Mouse (Mus musculus) heart, postnatal 25 days (tissue): Measurements from ENCODE around the gene Tenm4. TPM values are rescaled to one million over a fixed set of nuclear protein-coding genes. Genes with fewer than 3 reads are reported as not detected.

Source experiments
- DNase-seq: peaks from one replicate; pipeline ENCODE4 v3.0.0; 2022; ENCODE audit warnings: low spot score
- intact Hi-C: fragments of 180-260 bp; cut with DNase I; formaldehyde crosslinking; loops from one replicate; pipeline ENCODE4 v1.15.1; 2025
- total RNA-seq, 2 experiments: library from RNA; stranded (reverse); gene quantifications; 2 replicates each; pipeline ENCODE4 v1.2.3; 2021

The Tenm4 gene
- total RNA-seq, 2 experiments from 2014 or later = 1.0 to 1.1 TPM

- intact Hi-C loops = no loop called here
- DNase-seq = no peak
Observed at GRCm38 (mm10) chr7:96185411-96185810, 14.4 kb downstream of the Tenm4 start.

- no peak for DNase-seq
- intact Hi-C loops = no loop called here
Observed at GRCm38 (mm10) chr7:96203812-96204560, 32.9 kb downstream of the Tenm4 start.

GRCm38 (mm10) chr7:96204809-96205350 lies 33.8 kb downstream of the Tenm4 start:
- intact Hi-C loops = no loop called here
- no peak for DNase-seq

GRCm38 (mm10) chr7:96207071-96207470 lies 36.0 kb downstream of the Tenm4 start:
- no peak for DNase-seq
- intact Hi-C loops = no loop called here

GRCm38 (mm10) chr7:96209783-96210524 lies 38.9 kb downstream of the Tenm4 start:
- intact Hi-C loops = loop anchor here (5.0 kb wide), 1 partner anchor 342 kb away; no protein-coding TSS in a partner anchor
- DNase-seq = no peak

- intact Hi-C loops = loop anchor here (5.0 kb wide), 1 partner anchor 342 kb away; no protein-coding TSS in a partner anchor
- DNase-seq = no peak
Observed at GRCm38 (mm10) chr7:96210525-96211369, 39.7 kb downstream of the Tenm4 start.

GRCm38 (mm10) chr7:96211618-96212021 lies 40.6 kb downstream of the Tenm4 start:
- intact Hi-C loops = loop anchor here (2.0 to 5.0 kb wide), 2 partner anchors 59 to 341 kb away; no protein-coding TSS in a partner anchor
- DNase-seq = no peak

GRCm38 (mm10) chr7:96212224-96212591 lies 41.2 kb downstream of the Tenm4 start:
- DNase-seq = no peak
- intact Hi-C loops = loop anchor here (2.0 to 5.0 kb wide), 2 partner anchors 59 to 340 kb away; no protein-coding TSS in a partner anchor

- intact Hi-C loops = loop anchor here (2.0 to 5.0 kb wide), 2 partner anchors 60 to 339 kb away; no protein-coding TSS in a partner anchor
- DNase-seq = no peak
Observed at GRCm38 (mm10) chr7:96212592-96213541, 41.8 kb downstream of the Tenm4 start.

- no peak for DNase-seq
- intact Hi-C loops = loop anchor here (2.0 to 5.0 kb wide), 2 partner anchors 61 to 339 kb away; no protein-coding TSS in a partner anchor
Observed at GRCm38 (mm10) chr7:96213741-96214140, 42.7 kb downstream of the Tenm4 start.

- no peak for DNase-seq
- intact Hi-C loops = loop anchor here (5.0 kb wide), 1 partner anchor 337 kb away; no protein-coding TSS in a partner anchor
Observed at GRCm38 (mm10) chr7:96214876-96215275, 43.8 kb downstream of the Tenm4 start.

- intact Hi-C loops = no loop called here
- DNase-seq = no peak
Observed at GRCm38 (mm10) chr7:96215894-96216509, 45.0 kb downstream of the Tenm4 start.

GRCm38 (mm10) chr7:96219386-96219785 lies 48.3 kb downstream of the Tenm4 start:
- no peak for DNase-seq
- intact Hi-C loops = no loop called here

GRCm38 (mm10) chr7:96220647-96221046 lies 49.6 kb downstream of the Tenm4 start:
- intact Hi-C loops = no loop called here
- DNase-seq = no peak

GRCm38 (mm10) chr7:96222569-96222968 lies 51.5 kb downstream of the Tenm4 start:
- intact Hi-C loops = no loop called here
- DNase-seq = no peak

- DNase-seq = no peak
- intact Hi-C loops = no loop called here
Observed at GRCm38 (mm10) chr7:96228562-96229268, 57.7 kb downstream of the Tenm4 start.

GRCm38 (mm10) chr7:96230006-96230719 lies 59.1 kb downstream of the Tenm4 start:
- DNase-seq = no peak
- intact Hi-C loops = no loop called here
